Mouse (Mus musculus) spleen, adult 2 months (tissue): ENCODE measurements around the gene Hivep3. TPM values are rescaled to one million over a fixed set of nuclear protein-coding genes. Genes with fewer than 3 reads are reported as not detected.

Source experiments
- DNase-seq, 2 experiments: peaks; one replicate each; pipeline versions ENCODE4 v3.0.0 to v3.0.0-alpha.2; 2012 to 2021; ENCODE audit warnings: low spot score in 2 of 2, low read depth in 1 of 2
- H3K27ac ChIP-seq: fragments of 200-500 bp; 2 replicates; pipeline ENCODE4 v1.5.1; 2012; ENCODE audit warnings: low read length, inconsistent platforms; ENCODE audit not compliant: insufficient read depth
- H3K27me3 ChIP-seq: fragments of 200-500 bp; 2 replicates; pipeline ENCODE4 v1.6.1; 2012; ENCODE audit warnings: mild to moderate bottlenecking, moderate library complexity, low read length, inconsistent platforms; ENCODE audit not compliant: control insufficient read depth, insufficient read depth
- H3K36me3 ChIP-seq: fragments of 200-500 bp; 2 replicates; pipeline ENCODE4 v1.6.1; 2012; ENCODE audit warnings: mild to moderate bottlenecking, low read length, inconsistent platforms; ENCODE audit not compliant: control insufficient read depth, insufficient read depth
- H3K4me1 ChIP-seq: fragments of 200-500 bp; 2 replicates; pipeline ENCODE4 v1.6.1; 2011; ENCODE audit warnings: inconsistent platforms; ENCODE audit not compliant: control insufficient read depth, insufficient read depth, insufficient read length
- H3K4me3 ChIP-seq: fragments of 200-500 bp; 2 replicates; pipeline ENCODE4 v1.5.1; 2011; ENCODE audit warnings: mild to moderate bottlenecking, inconsistent platforms; ENCODE audit not compliant: insufficient read depth, insufficient read length; ENCODE audit errors: extremely low read depth
- CTCF ChIP-seq: fragments of 200-500 bp; IDR thresholded peaks from 2 replicates; pipeline ENCODE4 v1.5.1; 2011; ENCODE audit warnings: mild to moderate bottlenecking, inconsistent platforms; ENCODE audit not compliant: insufficient read depth, insufficient read length, insufficient replicate concordance; ENCODE audit errors: extremely low read depth
- POLR2A ChIP-seq: fragments of 200-500 bp; IDR thresholded peaks from 2 replicates; pipeline ENCODE4 v1.6.1; 2011; ENCODE audit warnings: low read depth, low read length, inconsistent platforms
- WGBS: fragments of 180-500 bp; shearing (Covaris S2); methylation state at CpG from one replicate; pipeline ENCODE4 v1.1.7; 2018; 5-methylcytosine and 5-hydroxymethylcytosine counted together
- polyA plus RNA-seq: library from polyadenylated mRNA; depleted of rRNA; stranded (reverse); fragments of >200 nt; gene quantifications from 2 replicates; pipeline ENCODE4 v1.2.3, GENCODE M21; 2012

The Hivep3 gene
- polyA plus RNA-seq, 1 experiment: 8.7 TPM

- no peak for TF ChIP-seq POLR2A
- TF ChIP-seq CTCF: no peak
- H3K4me3 ChIP-seq: no peak overlapping the region
- WGBS: 22% methylated on average over 2 of the region's 2 CpGs
- H3K27ac ChIP-seq: no peak overlapping the region
- DNase-seq: no peak
- H3K4me1 ChIP-seq: peaks cover 34% of the 10 kb centered on the region; the same call in 1 of the 2 replicates
- H3K36me3 ChIP-seq: no peaks in the 10 kb centered on the region
- no peaks in the 10 kb centered on the region for H3K27me3 ChIP-seq
Observed at GRCm38 (mm10) chr4:119979918-119980317, 246.3 kb downstream of the Hivep3 start.

GRCm38 (mm10) chr4:119981047-119981720, 247.6 kb downstream of the Hivep3 start:
- no peak for DNase-seq
- no peaks in the 10 kb centered on the region for H3K27me3 ChIP-seq
- H3K36me3 ChIP-seq: no peaks in the 10 kb centered on the region
- no peak overlapping the region for H3K4me3 ChIP-seq
- WGBS: 90% methylated on average over 12 of the region's 12 CpGs
- peaks cover 34% of the 10 kb centered on the region; the same call in 1 of the 2 replicates for H3K4me1 ChIP-seq
- H3K27ac ChIP-seq: no peak overlapping the region
- TF ChIP-seq POLR2A: no peak
- TF ChIP-seq CTCF: no peak

- 80% methylated on average over 5 of the region's 5 CpGs for WGBS
- Histone ChIP-seq H3K27me3 (no peaks in the 10 kb centered on the region), H3K4me3 (no peak overlapping the region), H3K4me1 (peaks cover 11% of the 10 kb centered on the region; the same call in 1 of the 2 replicates), H3K27ac (no peak overlapping the region), H3K36me3 (no peaks in the 10 kb centered on the region)
- TF ChIP-seq POLR2A: no peak
- no peak for DNase-seq
Observed at GRCm38 (mm10) chr4:119986065-119986464, 252.5 kb downstream of the Hivep3 start.

- H3K27me3 ChIP-seq: no peaks in the 10 kb centered on the region
- no peak overlapping the region for H3K4me3 ChIP-seq
- 55% methylated on average over 5 of the region's 5 CpGs for WGBS
- H3K4me1 ChIP-seq: peaks cover 11% of the 10 kb centered on the region; the same call in 1 of the 2 replicates
- H3K27ac ChIP-seq: no peak overlapping the region
- no peaks in the 10 kb centered on the region for H3K36me3 ChIP-seq
- TF ChIP-seq POLR2A (no peak), CTCF (no peak)
- no peak for DNase-seq
Observed at GRCm38 (mm10) chr4:119986580-119987291, 253.2 kb downstream of the Hivep3 start.

GRCm38 (mm10) chr4:119987376-119988087, 253.9 kb downstream of the Hivep3 start:
- no peak overlapping the region for H3K27ac ChIP-seq
- no peaks in the 10 kb centered on the region for H3K27me3 ChIP-seq
- H3K4me3 ChIP-seq: no peak overlapping the region
- TF ChIP-seq CTCF (no peak), POLR2A (no peak)
- 39% methylated on average over 4 of the region's 4 CpGs for WGBS
- H3K4me1 ChIP-seq: peaks cover 11% of the 10 kb centered on the region; the same call in 1 of the 2 replicates
- DNase-seq: no peak
- no peaks in the 10 kb centered on the region for H3K36me3 ChIP-seq

- Histone ChIP-seq H3K4me3 (no peak overlapping the region), H3K27ac (no peak overlapping the region), H3K4me1 (peaks cover 8% of the 10 kb centered on the region; the same call in 1 of the 2 replicates), H3K36me3 (no peaks in the 10 kb centered on the region), H3K27me3 (no peaks in the 10 kb centered on the region)
- TF ChIP-seq POLR2A (no peak), CTCF (no peak)
- DNase-seq: no peak
- 71% methylated on average over 3 of the region's 3 CpGs for WGBS
Observed at GRCm38 (mm10) chr4:119989031-119989693, 255.6 kb downstream of the Hivep3 start.
